Mouse (Mus musculus) megakaryocyte, embryonic 14.5 days (primary cell): ENCODE measurements around the gene Trp53rkb. TPM values are rescaled to one million over a fixed set of nuclear protein-coding genes. Genes with fewer than 3 reads are reported as not detected.
A peak's percentile ranks its signal among the peaks of the same experiment; 100 is the strongest.
"Not testable (repeated sequence)": the region's sequence is repeated elsewhere in the genome, so short reads cannot be mapped to it uniquely, and the experiment has no call there.

Experiments
- H3K27me3 ChIP-seq: replicated peaks from 2 replicates; pipeline ENCODE3; 2012; ENCODE audit warnings: inconsistent platforms
- H3K36me3 ChIP-seq: replicated peaks from 2 replicates; pipeline ENCODE3; 2012; ENCODE audit warnings: low read length, inconsistent platforms, mixed read lengths
- H3K4me1 ChIP-seq: 2 replicates; pipeline ENCODE4 v1.6.1; 2012; ENCODE audit warnings: inconsistent platforms
- H3K4me3 ChIP-seq: replicated peaks from 2 replicates; pipeline ENCODE3; 2012; ENCODE audit warnings: moderate library complexity, mild to moderate bottlenecking, inconsistent platforms
- H3K9me3 ChIP-seq: 2 replicates; pipeline ENCODE4 v1.6.1; 2012; ENCODE audit warnings: inconsistent platforms
- FLI1 ChIP-seq: IDR thresholded peaks from 2 replicates; pipeline ENCODE4 v1.6.1; 2012; ENCODE audit warnings: low read length, inconsistent platforms, mixed read lengths
- GATA1 ChIP-seq: IDR thresholded peaks from 3 replicates; pipeline ENCODE4 v1.6.1; 2012; ENCODE audit warnings: mixed read lengths, low read length, inconsistent platforms, borderline replicate concordance
- polyA plus RNA-seq: library from polyadenylated mRNA; stranded (reverse); fragments of >175 nt; gene quantifications from 2 replicates; pipeline ENCODE4 v1.2.3, GENCODE M21; 2012; ENCODE audit warnings: low replicate concordance; ENCODE audit not compliant: insufficient read depth

Trp53rkb gene
- polyA plus RNA-seq, 1 experiment: 1.8 TPM

GRCm38 (mm10) chr2:166791738-166792137 is 593 bp upstream of the Trp53rkb start:
- Histone ChIP-seq H3K9me3 (no peaks in the 10 kb centered on the region), H3K27me3 (no peaks in the 10 kb centered on the region), H3K4me3 (no peak overlapping the region), H3K36me3 (peaks cover 10% of the 10 kb centered on the region), H3K4me1 (peaks cover 26% of the 10 kb centered on the region)
- TF ChIP-seq FLI1 (no peak), GATA1 (no peak)

- not testable (repeated sequence) for H3K27me3 ChIP-seq, H3K9me3 ChIP-seq
- Histone ChIP-seq H3K4me1 (peaks cover 22% of the 10 kb centered on the region), H3K4me3 (peak overlapping the region; percentile 91), H3K36me3 (peaks cover 29% of the 10 kb centered on the region)
- 0 out of 2 replicates have a peak, but pooled peaks have one; percentile 10 for TF ChIP-seq FLI1
Measured at GRCm38 (mm10) chr2:166793542-166794214, 1.3 kb downstream of the Trp53rkb start.

GRCm38 (mm10) chr2:166799615-166800472 is 7.5 kb downstream of the Trp53rkb start:
- H3K36me3 ChIP-seq: peaks cover 29% of the 10 kb centered on the region
- peaks cover 39% of the 10 kb centered on the region for H3K4me1 ChIP-seq
- H3K9me3 ChIP-seq: no peaks in the 10 kb centered on the region
- H3K4me3 ChIP-seq: no peak overlapping the region
- no peaks in the 10 kb centered on the region for H3K27me3 ChIP-seq
- no peak for TF ChIP-seq GATA1
- TF ChIP-seq FLI1: no peak

GRCm38 (mm10) chr2:166800473-166800857 is 8.1 kb downstream of the Trp53rkb start:
- Histone ChIP-seq H3K4me3 (no peak overlapping the region), H3K36me3 (peaks cover 29% of the 10 kb centered on the region), H3K9me3 (no peaks in the 10 kb centered on the region), H3K4me1 (peaks cover 38% of the 10 kb centered on the region), H3K27me3 (no peaks in the 10 kb centered on the region)
- no peak for TF ChIP-seq FLI1
- TF ChIP-seq GATA1: no peak

- H3K27me3 ChIP-seq: no peaks in the 10 kb centered on the region
- no peak for TF ChIP-seq FLI1
- no peak for TF ChIP-seq GATA1
- peaks cover 43% of the 10 kb centered on the region for H3K4me1 ChIP-seq
Measured at GRCm38 (mm10) chr2:166801436-166801835, 9.1 kb downstream of the Trp53rkb start.

GRCm38 (mm10) chr2:166803298-166803697 is 11.0 kb downstream of the Trp53rkb start:
- TF ChIP-seq GATA1: no peak
- TF ChIP-seq FLI1: no peak
- Histone ChIP-seq H3K27me3 (no peaks in the 10 kb centered on the region), H3K4me3 (no peak overlapping the region), H3K9me3 (no peaks in the 10 kb centered on the region), H3K36me3 (peaks cover 3% of the 10 kb centered on the region), H3K4me1 (peaks cover 53% of the 10 kb centered on the region)

More at GRCm38 (mm10) chr2:166801436-166801835, 9.1 kb downstream of the Trp53rkb start:
- Histone ChIP-seq H3K4me3 (no peak overlapping the region), H3K36me3 (peaks cover 22% of the 10 kb centered on the region), H3K9me3 (no peaks in the 10 kb centered on the region)

GRCm38 (mm10) chr2:166805250-166806172 is 13.2 kb downstream of the Trp53rkb start, which contains the start of gene Arfgef2:
TSS of gene Arfgef2 (plus strand) at chr2:166805588.
- H3K4me1 ChIP-seq: peaks cover 50% of the 10 kb centered on the region

GRCm38 (mm10) chr2:166806173-166806705 is 13.9 kb downstream of the Trp53rkb start:
- Histone ChIP-seq H3K4me1 (peaks cover 48% of the 10 kb centered on the region), H3K36me3 (peaks cover 4% of the 10 kb centered on the region), H3K27me3 (no peaks in the 10 kb centered on the region), H3K4me3 (peak overlapping the region; percentile 98), H3K9me3 (no peaks in the 10 kb centered on the region)
- TF ChIP-seq FLI1 (no peak), GATA1 (no peak)

More at GRCm38 (mm10) chr2:166805250-166806172, 13.2 kb downstream of the Trp53rkb start, which contains the start of gene Arfgef2:
- H3K9me3 ChIP-seq: no peaks in the 10 kb centered on the region
- no peaks in the 10 kb centered on the region for H3K27me3 ChIP-seq
- TF ChIP-seq GATA1 (no peak), FLI1 (no peak)
- H3K4me3 ChIP-seq: peak within 1 kb of the TSS; percentile 98
- no peaks in the 10 kb centered on the region for H3K36me3 ChIP-seq

- TF ChIP-seq FLI1 (no peak), GATA1 (no peak)
- H3K36me3 ChIP-seq: peaks cover 4% of the 10 kb centered on the region
- H3K27me3 ChIP-seq: no peaks in the 10 kb centered on the region
- H3K4me1 ChIP-seq: peaks cover 42% of the 10 kb centered on the region
- no peaks in the 10 kb centered on the region for H3K9me3 ChIP-seq
- peak overlapping the region; percentile 98 for H3K4me3 ChIP-seq
Measured at GRCm38 (mm10) chr2:166806813-166807212, 14.5 kb downstream of the Trp53rkb start.
